Mouse (Mus musculus) midbrain, embryonic 11.5 days (tissue): ENCODE data around the gene Senp1. TPM values are rescaled to one million over a fixed set of nuclear protein-coding genes. Genes with fewer than 3 reads are reported as not detected.

ENCODE experiments used
- ATAC-seq: fragments of 200-750 bp; cut with Nextera tagmentation; 2 replicates; pipeline ENCODE4 v1.8.0; 2017; ENCODE audit warnings: moderate TSS enrichment, moderate library complexity; ENCODE audit not compliant: low FRiP score
- DNase-seq: peaks from one replicate; pipeline ENCODE4 v3.0.0; 2015; ENCODE audit warnings: low spot score; ENCODE audit errors: missing footprints
- H3K27ac ChIP-seq: fragments of 300-500 bp; sonication (generic); 2 replicates; pipeline ENCODE4 v1.5.1; 2014; ENCODE audit warnings: low read depth, low read length
- H3K27me3 ChIP-seq: fragments of 300-500 bp; sonication (generic); 2 replicates; pipeline ENCODE4 v1.6.1; 2014; ENCODE audit warnings: mild to moderate bottlenecking, low read length, moderate library complexity, mixed read lengths; ENCODE audit not compliant: control insufficient read depth, insufficient read depth
- H3K36me3 ChIP-seq: fragments of 300-500 bp; sonication (generic); 2 replicates; pipeline ENCODE4 v1.6.1; 2014; ENCODE audit warnings: mild to moderate bottlenecking, low read length, moderate library complexity, mixed read lengths; ENCODE audit not compliant: control insufficient read depth, insufficient read depth
- H3K4me1 ChIP-seq: fragments of 300-500 bp; sonication (generic); 2 replicates; pipeline ENCODE4 v1.6.1; 2014; ENCODE audit warnings: low read length; ENCODE audit not compliant: control insufficient read depth, insufficient read depth
- H3K4me2 ChIP-seq: fragments of 300-500 bp; sonication (generic); 2 replicates; pipeline ENCODE4 v1.6.1; 2014; ENCODE audit warnings: mild to moderate bottlenecking, moderate library complexity
- H3K4me3 ChIP-seq: fragments of 300-500 bp; sonication (generic); 2 replicates; pipeline ENCODE4 v1.5.1; 2014; ENCODE audit warnings: low read depth, low read length
- H3K9ac ChIP-seq: fragments of 300-500 bp; sonication (generic); 2 replicates; pipeline ENCODE4 v1.6.1; 2014; ENCODE audit warnings: low read length
- H3K9me3 ChIP-seq: fragments of 300-500 bp; sonication (generic); 2 replicates; pipeline ENCODE4 v1.6.1; 2016; ENCODE audit warnings: low read length; ENCODE audit not compliant: control insufficient read depth
- WGBS: fragments of 180-500 bp; shearing (Covaris S2); extraction: QIAGEN DNeasy Blood & Tissue Kit; methylation state at CpG from one replicate; pipeline ENCODE4 v1.1.7; 2014; 5-methylcytosine and 5-hydroxymethylcytosine counted together
- polyA plus RNA-seq: library from polyadenylated mRNA; unstranded; fragments of >200 nt; fragmentation: Nextera tagmentation; extraction: Ambion mirVana; gene quantifications from 2 replicates; pipeline ENCODE4 v1.2.1, GENCODE M21; 2014

Gene Senp1
- polyA plus RNA-seq, 1 experiment from 2014 or later, result 46.2 TPM

GRCm38 (mm10) chr15:98114098-98114851 is 20.7 kb upstream of the Senp1 start:
- Histone ChIP-seq H3K4me2 (no peak overlapping the region), H3K4me1 (no peaks in the 10 kb centered on the region; the same call in 1 of the 2 replicates), H3K27ac (no peak overlapping the region), H3K9ac (no peak overlapping the region), H3K27me3 (no peaks in the 10 kb centered on the region), H3K9me3 (no peaks in the 10 kb centered on the region), H3K36me3 (peaks cover 5% of the 10 kb centered on the region; the same call in 1 of the 2 replicates), H3K4me3 (no peak overlapping the region)
- ATAC-seq (no peak), DNase-seq (no peak)
- 82% methylated on average over 10 of the region's 10 CpGs for WGBS

- Histone ChIP-seq H3K27ac (no peak overlapping the region), H3K9me3 (no peaks in the 10 kb centered on the region), H3K4me1 (peaks cover 8% of the 10 kb centered on the region), H3K36me3 (peaks cover 2% of the 10 kb centered on the region; the same call in 1 of the 2 replicates), H3K4me3 (no peak overlapping the region), H3K9ac (no peak overlapping the region), H3K27me3 (no peaks in the 10 kb centered on the region; the same call in 1 of the 2 replicates), H3K4me2 (no peak overlapping the region)
- ATAC-seq, result no peak
- no peak for DNase-seq
- WGBS, result 80% methylated on average over 5 of the region's 5 CpGs
Observed at GRCm38 (mm10) chr15:98111791-98112190, 18.2 kb upstream of the Senp1 start.

GRCm38 (mm10) chr15:98108297-98109152 is 15.0 kb upstream of the Senp1 start:
- Histone ChIP-seq H3K4me2 (peak overlapping the region; percentile 74), H3K4me1 (peaks cover 8% of the 10 kb centered on the region), H3K4me3 (peak overlapping the region; percentile 51), H3K27ac (peak overlapping the region; percentile 65), H3K36me3 (peaks cover 2% of the 10 kb centered on the region; the same call in 1 of the 2 replicates), H3K9me3 (no peaks in the 10 kb centered on the region), H3K27me3 (no peaks in the 10 kb centered on the region; the same call in 1 of the 2 replicates), H3K9ac (peak overlapping the region; percentile 79)
- ATAC-seq, result peak; percentile 95
- WGBS, result 4% methylated on average over 37 of the region's 37 CpGs
- DNase-seq, result peak; percentile 96

GRCm38 (mm10) chr15:98107703-98108296 is 14.3 kb upstream of the Senp1 start:
- ATAC-seq, result peak; percentile 31; the same call in 1 of the 2 replicates
- no peaks in the 10 kb centered on the region for H3K9me3 ChIP-seq
- peak; percentile 86 for DNase-seq
- no peak overlapping the region for H3K27ac ChIP-seq
- peak overlapping the region; percentile 79 for H3K9ac ChIP-seq
- H3K36me3 ChIP-seq, result peaks cover 2% of the 10 kb centered on the region; the same call in 1 of the 2 replicates
- H3K4me2 ChIP-seq, result peak overlapping the region; percentile 74
- H3K27me3 ChIP-seq, result no peaks in the 10 kb centered on the region; the same call in 1 of the 2 replicates
- peaks cover 8% of the 10 kb centered on the region for H3K4me1 ChIP-seq
- H3K4me3 ChIP-seq, result peak overlapping the region; percentile 51
- WGBS, result 39% methylated on average over 11 of the region's 11 CpGs

- peaks cover under 1% of the 10 kb centered on the region; the same call in 1 of the 2 replicates for H3K36me3 ChIP-seq
- H3K27me3 ChIP-seq, result no peaks in the 10 kb centered on the region; the same call in 1 of the 2 replicates
- H3K4me2 ChIP-seq, result no peak overlapping the region
- ATAC-seq (no peak), DNase-seq (no peak)
- no peak overlapping the region for H3K4me3 ChIP-seq
- H3K9me3 ChIP-seq, result no peaks in the 10 kb centered on the region
- 86% methylated on average over 6 of the region's 6 CpGs for WGBS
- H3K4me1 ChIP-seq, result peaks cover 8% of the 10 kb centered on the region
- H3K9ac ChIP-seq, result no peak overlapping the region
- H3K27ac ChIP-seq, result no peak overlapping the region
Observed at GRCm38 (mm10) chr15:98107230-98107629, 13.7 kb upstream of the Senp1 start.

GRCm38 (mm10) chr15:98106506-98106905 is 13.0 kb upstream of the Senp1 start:
- WGBS, result 87% methylated on average over 6 of the region's 6 CpGs
- Histone ChIP-seq H3K36me3 (no peaks in the 10 kb centered on the region), H3K4me3 (no peak overlapping the region), H3K27ac (no peak overlapping the region), H3K9ac (no peak overlapping the region), H3K4me2 (no peak overlapping the region), H3K4me1 (peaks cover 8% of the 10 kb centered on the region), H3K27me3 (no peaks in the 10 kb centered on the region; the same call in 1 of the 2 replicates), H3K9me3 (no peaks in the 10 kb centered on the region)
- no peak for ATAC-seq
- no peak for DNase-seq

- Histone ChIP-seq H3K9ac (no peak overlapping the region), H3K27ac (no peak overlapping the region), H3K4me1 (no peaks in the 10 kb centered on the region), H3K9me3 (no peaks in the 10 kb centered on the region), H3K27me3 (no peaks in the 10 kb centered on the region; the same call in 1 of the 2 replicates), H3K4me3 (no peak overlapping the region), H3K4me2 (no peak overlapping the region), H3K36me3 (no peaks in the 10 kb centered on the region)
- 91% methylated on average over 6 of the region's 6 CpGs for WGBS
- ATAC-seq (no peak), DNase-seq (no peak)
Observed at GRCm38 (mm10) chr15:98102401-98102800, 8.9 kb upstream of the Senp1 start.

- WGBS, result 89% methylated on average over 9 of the region's 9 CpGs
- DNase-seq (no peak), ATAC-seq (no peak)
- Histone ChIP-seq H3K27me3 (no peaks in the 10 kb centered on the region), H3K27ac (no peak overlapping the region), H3K9me3 (no peaks in the 10 kb centered on the region), H3K36me3 (no peaks in the 10 kb centered on the region), H3K9ac (no peak overlapping the region), H3K4me2 (no peak overlapping the region), H3K4me1 (peaks cover 3% of the 10 kb centered on the region; the same call in 1 of the 2 replicates), H3K4me3 (no peak overlapping the region)
Observed at GRCm38 (mm10) chr15:98098519-98098918, 5.0 kb upstream of the Senp1 start.
